Mouse (Mus musculus) stomach, postnatal 0 days (tissue): ENCODE data around the gene Sqstm1. TPM values are rescaled to one million over a fixed set of nuclear protein-coding genes. Genes with fewer than 3 reads are reported as not detected.

ENCODE experiments used
- ATAC-seq: fragments of 200-750 bp; cut with Nextera tagmentation; 2 replicates; pipeline ENCODE4 v1.8.0; 2017; ENCODE audit not compliant: low FRiP score, low TSS enrichment
- DNase-seq: peaks from one replicate; pipeline ENCODE4 v3.0.0-alpha.2; 2016; ENCODE audit warnings: low spot score
- H3K27ac ChIP-seq: fragments of 300-500 bp; sonication (generic); replicated peaks from 2 replicates; pipeline ENCODE4 v1.5.1; 2014; ENCODE audit warnings: mild to moderate bottlenecking, control low read depth
- H3K27me3 ChIP-seq: fragments of 300-500 bp; sonication (generic); 2 replicates; pipeline ENCODE4 v1.6.1; 2014; ENCODE audit warnings: low read length; ENCODE audit not compliant: control insufficient read depth, insufficient read depth
- H3K36me3 ChIP-seq: fragments of 300-500 bp; sonication (generic); 2 replicates; pipeline ENCODE4 v1.6.1; 2014; ENCODE audit warnings: low read length, mixed read lengths; ENCODE audit not compliant: control insufficient read depth, insufficient read depth
- H3K4me1 ChIP-seq: fragments of 300-500 bp; sonication (generic); replicated peaks from 2 replicates; pipeline ENCODE4 v1.6.1; 2014; ENCODE audit warnings: antibody characterized with exemption; ENCODE audit not compliant: control insufficient read depth, insufficient read depth
- H3K4me2 ChIP-seq: fragments of 300-500 bp; sonication (generic); replicated peaks from 2 replicates; pipeline ENCODE4 v1.6.1; 2014; ENCODE audit warnings: low read depth, mild to moderate bottlenecking, control low read depth, moderate library complexity
- H3K4me3 ChIP-seq: fragments of 300-500 bp; sonication (generic); 2 replicates; pipeline ENCODE4 v1.5.1; 2014; ENCODE audit warnings: low read depth, low read length, control low read depth
- H3K9ac ChIP-seq: fragments of 300-500 bp; sonication (generic); 2 replicates; pipeline ENCODE4 v1.6.1; 2014; ENCODE audit warnings: mild to moderate bottlenecking, low read length, control low read depth, mixed read lengths
- H3K9me3 ChIP-seq: fragments of 300-500 bp; sonication (generic); 2 replicates; pipeline ENCODE4 v1.6.1; 2016; ENCODE audit warnings: low read length; ENCODE audit not compliant: control insufficient read depth
- CTCF ChIP-seq: IDR thresholded peaks from 2 replicates; pipeline ENCODE4 v1.5.1; 2016; ENCODE audit warnings: antibody characterized with exemption, low read depth, mild to moderate bottlenecking, moderate library complexity
- EP300 ChIP-seq: optimal IDR thresholded peaks from 2 replicates; pipeline ENCODE3; 2016; ENCODE audit warnings: antibody characterized with exemption
- WGBS: fragments of 180-500 bp; shearing (Covaris S2); extraction: QIAGEN DNeasy Blood & Tissue Kit; methylation state at CpG from one replicate; pipeline ENCODE4 v1.1.7; 2014; 5-methylcytosine and 5-hydroxymethylcytosine counted together
- polyA plus RNA-seq: library from polyadenylated mRNA; unstranded; fragments of >200 nt; fragmentation: Nextera tagmentation; extraction: Ambion mirVana; gene quantifications from 2 replicates; pipeline ENCODE4 v1.2.1, GENCODE M21; 2015

The Sqstm1 gene
- polyA plus RNA-seq, 1 experiment from 2014 or later, result 211 TPM

- TF ChIP-seq CTCF, result no peak
- TF ChIP-seq EP300, result no peak
- no peaks in the 10 kb centered on the region for H3K27me3 ChIP-seq
- DNase-seq, result no peak
- peaks cover 12% of the 10 kb centered on the region for H3K36me3 ChIP-seq
- no peak for ATAC-seq
- 0 out of 2 replicates have a peak overlapping the region, but pooled peaks have one; percentile 38 for H3K9ac ChIP-seq
- H3K4me1 ChIP-seq, result peaks cover 14% of the 10 kb centered on the region; the same call in 1 of the 2 replicates
- H3K9me3 ChIP-seq, result no peaks in the 10 kb centered on the region
- no peak overlapping the region for H3K4me3 ChIP-seq
- no peak overlapping the region for H3K4me2 ChIP-seq
- WGBS, result 50% methylated on average over 3 of the region's 3 CpGs
- H3K27ac ChIP-seq, result peak overlapping the region; percentile 53
Observed at GRCm38 (mm10) chr11:50228772-50229171, 18.1 kb upstream of the Sqstm1 start.

GRCm38 (mm10) chr11:50227736-50228135 lies 17.1 kb upstream of the Sqstm1 start:
- Histone ChIP-seq H3K36me3 (peaks cover 2% of the 10 kb centered on the region), H3K4me3 (no peak overlapping the region), H3K4me1 (peaks cover 14% of the 10 kb centered on the region; the same call in 1 of the 2 replicates), H3K4me2 (no peak overlapping the region), H3K27ac (no peak overlapping the region), H3K9ac (no peak overlapping the region), H3K27me3 (no peaks in the 10 kb centered on the region), H3K9me3 (no peaks in the 10 kb centered on the region)
- no peak for DNase-seq
- no peak for ATAC-seq
- 75% methylated on average over 4 of the region's 4 CpGs for WGBS
- TF ChIP-seq CTCF (no peak), EP300 (no peak)

GRCm38 (mm10) chr11:50227226-50227625 lies 16.6 kb upstream of the Sqstm1 start:
- Histone ChIP-seq H3K9ac (0 out of 2 replicates have a peak overlapping the region, but pooled peaks have one; percentile 0), H3K9me3 (no peaks in the 10 kb centered on the region), H3K36me3 (0 out of 2 replicates have a peak, but pooled peaks cover 2% of the 10 kb centered on the region), H3K27me3 (no peaks in the 10 kb centered on the region), H3K27ac (no peak overlapping the region), H3K4me3 (no peak overlapping the region), H3K4me2 (peak overlapping the region; percentile 97; the same call in 1 of the 2 replicates), H3K4me1 (peaks cover 14% of the 10 kb centered on the region; the same call in 1 of the 2 replicates)
- no peak for DNase-seq
- ATAC-seq, result no peak
- WGBS, result 76% methylated on average over 3 of the region's 3 CpGs
- TF ChIP-seq EP300 (no peak), CTCF (no peak)

- Histone ChIP-seq H3K4me2 (peak overlapping the region; percentile 97), H3K4me1 (peaks cover 14% of the 10 kb centered on the region; the same call in 1 of the 2 replicates), H3K4me3 (peak overlapping the region; percentile 76), H3K9me3 (no peaks in the 10 kb centered on the region), H3K27ac (peak overlapping the region; percentile 49; the same call in 1 of the 2 replicates), H3K9ac (peak overlapping the region; percentile 94), H3K27me3 (no peaks in the 10 kb centered on the region), H3K36me3 (no peaks in the 10 kb centered on the region)
- TF ChIP-seq CTCF (no peak), EP300 (no peak)
- DNase-seq, result no peak
- WGBS, result 26% methylated on average over 2 of the region's 2 CpGs
- no peak for ATAC-seq
Observed at GRCm38 (mm10) chr11:50226406-50226805, 15.8 kb upstream of the Sqstm1 start.

GRCm38 (mm10) chr11:50225611-50226378 lies 15.2 kb upstream of the Sqstm1 start:
- no peaks in the 10 kb centered on the region for H3K9me3 ChIP-seq
- H3K9ac ChIP-seq, result peak overlapping the region; percentile 94
- no peaks in the 10 kb centered on the region for H3K36me3 ChIP-seq
- H3K4me2 ChIP-seq, result peak overlapping the region; percentile 97
- ATAC-seq (peak; percentile 30), DNase-seq (peak; percentile 71)
- H3K4me3 ChIP-seq, result peak overlapping the region; percentile 76
- peaks cover 14% of the 10 kb centered on the region; the same call in 1 of the 2 replicates for H3K4me1 ChIP-seq
- WGBS, result 3% methylated on average over 32 of the region's 34 CpGs
- peak overlapping the region; percentile 93 for H3K27ac ChIP-seq
- TF ChIP-seq EP300 (no peak), CTCF (peak; percentile 30; the same call in 1 of the 2 replicates)
- no peaks in the 10 kb centered on the region for H3K27me3 ChIP-seq
